Mouse (Mus musculus) ZHBTc4 (cell line): ENCODE data around the gene Ap1b1.

Experiments used
- DNase-seq: peaks from one replicate; pipeline ENCODE4 v3.0.0-alpha.2; 2011; ENCODE audit warnings: low read depth, low spot score

Gene Ap1b1

DNA sequence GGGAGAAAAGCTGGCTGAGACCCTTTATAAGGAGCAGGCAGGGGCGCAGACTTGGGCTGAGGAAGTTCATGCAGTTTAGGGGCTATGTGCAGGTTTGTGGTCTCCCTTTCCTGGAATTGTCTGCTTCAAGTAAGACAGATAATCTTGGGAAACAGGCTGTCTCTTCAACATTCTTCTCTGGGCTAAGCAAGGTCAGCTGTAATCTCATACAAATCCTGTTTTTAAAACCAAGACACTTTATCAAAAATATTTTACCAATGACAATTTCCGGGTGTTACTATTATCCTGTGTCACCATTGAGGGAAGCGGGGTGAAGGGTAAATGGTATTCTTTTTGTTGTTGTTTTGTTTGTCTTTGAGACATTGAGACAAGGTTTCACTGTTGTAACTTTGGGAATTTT, 1.8 kb upstream of the Ap1b1 start:
- no peak for DNase-seq

DNA sequence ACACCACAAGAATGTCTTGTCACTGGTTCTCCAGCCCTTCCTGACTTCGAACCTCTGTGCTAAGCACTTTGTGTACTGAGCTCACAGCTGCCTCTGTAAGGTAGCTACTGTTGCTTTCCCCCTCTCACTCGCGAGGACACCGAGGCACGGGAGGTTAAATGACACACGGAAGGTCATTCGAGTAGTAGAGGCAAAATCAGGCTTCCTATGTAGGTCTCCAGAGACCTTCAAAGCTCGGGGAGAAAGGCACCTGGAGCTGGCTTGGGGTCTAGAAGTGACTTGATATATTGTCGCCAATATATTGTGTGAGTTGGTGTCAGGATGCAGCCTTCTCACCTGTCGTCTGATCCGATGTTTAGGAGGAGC, 846 bp downstream of the Ap1b1 start:
- no peak for DNase-seq

DNA sequence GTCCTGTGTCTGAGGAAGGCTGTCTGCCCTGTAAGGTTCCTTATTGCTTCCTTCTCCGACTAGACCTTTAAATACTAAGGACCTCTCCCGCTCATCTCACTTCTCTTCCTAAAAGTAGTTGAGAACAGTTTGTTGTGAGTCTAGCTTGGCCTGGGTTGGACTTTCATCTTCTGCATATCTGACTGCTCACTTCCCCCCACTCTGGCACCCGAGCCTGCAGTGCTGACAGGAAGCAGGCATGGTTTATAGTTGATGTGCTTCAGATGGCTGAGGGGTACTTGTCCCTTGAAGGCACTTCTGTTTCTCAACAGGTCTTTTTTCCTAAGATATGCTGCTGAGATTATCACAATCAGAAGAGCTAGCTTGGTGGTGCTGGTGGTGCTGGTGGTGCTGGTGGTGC, 2.6 kb downstream of the Ap1b1 start:
- no peak for DNase-seq

DNA sequence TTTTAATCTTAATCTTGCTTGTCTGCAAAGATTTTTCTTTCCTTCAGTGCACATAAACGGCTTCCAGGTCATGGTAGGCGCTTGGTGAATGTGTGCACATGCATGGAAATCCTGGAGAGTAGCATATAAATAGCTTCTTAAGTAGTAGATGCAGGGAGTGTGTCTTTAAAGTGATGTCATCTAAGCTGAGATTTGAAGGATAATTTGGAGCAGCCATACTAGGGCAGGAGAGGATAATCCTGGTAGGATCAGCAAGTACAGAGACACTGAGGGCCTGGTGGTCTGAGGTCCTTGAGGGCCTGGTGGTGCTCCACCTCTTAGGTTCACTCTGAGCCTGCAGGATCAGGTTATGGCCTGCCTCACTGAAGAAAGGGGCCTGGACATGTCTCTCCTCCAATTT, 5.8 kb downstream of the Ap1b1 start:
- no peak for DNase-seq

DNA sequence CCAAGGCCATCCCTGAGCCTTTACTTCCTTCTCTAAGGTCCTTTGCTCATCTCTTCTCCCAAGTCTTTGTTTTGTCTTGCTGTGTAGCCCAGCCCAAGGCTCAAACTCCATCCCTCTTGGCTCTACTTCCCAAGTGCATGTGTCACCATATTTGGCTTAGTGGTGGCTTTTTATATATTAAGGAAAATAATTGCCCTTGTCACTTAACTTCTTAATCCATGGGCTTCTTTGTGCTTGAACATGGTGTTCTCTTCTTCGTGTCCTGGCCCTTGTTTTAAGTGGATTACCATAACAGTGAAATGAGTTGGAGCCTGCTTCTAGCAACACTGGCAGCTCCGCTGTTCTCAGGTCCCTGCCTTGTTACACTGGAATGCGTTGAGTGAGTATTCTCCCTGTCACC, 9.1 kb downstream of the Ap1b1 start:
- no peak for DNase-seq

DNA sequence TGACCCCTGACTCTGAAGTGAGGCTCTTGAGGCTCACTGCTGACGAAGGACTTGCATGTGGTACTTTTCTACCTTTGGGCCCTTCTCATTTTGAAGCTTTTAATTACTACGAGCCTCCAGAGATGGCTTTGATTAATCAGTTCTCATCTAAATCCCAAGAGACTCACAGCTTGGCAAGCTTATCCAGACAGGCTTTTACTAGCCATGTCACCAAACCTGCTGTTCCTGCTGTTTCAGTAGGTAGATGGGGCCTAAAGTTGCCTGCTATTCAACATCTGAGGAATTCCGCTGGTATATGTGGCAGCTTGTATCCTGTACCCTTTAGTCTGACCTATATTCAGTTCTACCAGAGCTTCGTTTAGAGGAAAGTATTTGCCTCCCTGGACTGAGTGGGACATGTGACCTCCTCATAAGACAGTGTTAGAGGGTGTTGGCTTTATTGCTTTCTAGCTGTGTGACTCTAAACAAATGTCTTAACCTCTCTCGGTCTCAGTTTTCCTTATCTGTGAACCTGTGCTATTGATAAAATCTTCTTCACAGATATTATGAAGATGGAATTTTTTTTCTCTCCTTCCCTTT, 10.1 kb downstream of the Ap1b1 start:
- DNase-seq = no peak

DNA sequence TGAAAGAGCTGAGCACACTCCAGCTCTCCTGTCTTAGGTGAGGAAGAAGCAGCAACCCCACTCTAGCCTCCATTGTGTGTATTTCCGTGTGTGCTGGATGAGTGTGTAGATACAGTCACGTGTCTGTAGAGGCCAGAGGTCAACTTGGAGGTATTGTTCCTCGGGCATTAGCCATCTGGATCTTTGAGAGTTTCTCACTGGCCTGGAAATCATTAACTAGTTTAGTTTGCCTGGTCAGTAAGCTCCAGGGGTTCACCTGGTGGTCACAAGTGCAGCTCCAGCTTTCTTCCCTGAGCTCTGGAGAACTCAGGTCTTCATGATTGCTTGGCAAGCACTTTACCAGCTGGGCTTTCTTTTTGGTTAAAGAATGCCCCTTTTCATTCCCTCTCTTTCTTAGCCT, 11.7 kb downstream of the Ap1b1 start:
- DNase-seq = no peak

DNA sequence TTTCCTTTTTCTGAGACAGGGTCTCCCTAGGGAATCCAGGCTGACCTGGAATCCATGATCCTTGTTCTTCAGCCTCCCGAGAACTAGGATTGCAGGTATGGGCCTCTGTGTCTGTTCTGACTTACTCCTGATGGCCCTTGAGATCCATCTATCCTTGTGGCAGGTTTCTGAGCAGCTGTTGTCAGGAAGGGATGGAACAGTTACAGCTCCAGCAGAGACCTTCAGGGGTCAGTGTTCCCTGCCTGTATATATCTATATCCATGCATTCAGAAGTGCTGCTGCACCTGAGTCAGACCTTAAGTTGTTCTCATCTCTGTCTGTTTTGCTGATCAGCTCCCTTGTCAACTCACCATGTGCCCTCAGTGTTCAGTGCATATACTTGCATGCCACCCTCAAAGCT, 12.1 kb downstream of the Ap1b1 start:
- no peak for DNase-seq

DNA sequence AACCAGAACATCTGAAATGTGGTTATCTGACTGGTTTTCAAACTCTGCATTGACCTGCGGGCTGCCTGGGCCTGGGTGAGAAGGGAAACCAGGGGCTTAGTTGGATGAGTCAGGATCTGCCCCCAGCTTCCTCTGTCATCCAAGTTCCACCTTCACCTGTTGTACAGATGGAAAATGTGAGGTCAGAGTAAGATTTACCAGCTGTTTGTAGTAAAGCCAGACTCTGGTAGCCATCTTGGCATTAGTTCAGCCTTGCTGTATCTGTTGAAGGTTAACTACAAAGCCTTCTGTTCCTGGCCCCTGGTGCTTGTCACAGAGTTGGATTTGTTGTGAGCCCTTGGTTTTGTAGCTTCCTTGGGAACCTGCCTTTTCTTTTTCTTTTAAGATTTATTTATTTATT, 13.6 kb downstream of the Ap1b1 start:
- no peak for DNase-seq

DNA sequence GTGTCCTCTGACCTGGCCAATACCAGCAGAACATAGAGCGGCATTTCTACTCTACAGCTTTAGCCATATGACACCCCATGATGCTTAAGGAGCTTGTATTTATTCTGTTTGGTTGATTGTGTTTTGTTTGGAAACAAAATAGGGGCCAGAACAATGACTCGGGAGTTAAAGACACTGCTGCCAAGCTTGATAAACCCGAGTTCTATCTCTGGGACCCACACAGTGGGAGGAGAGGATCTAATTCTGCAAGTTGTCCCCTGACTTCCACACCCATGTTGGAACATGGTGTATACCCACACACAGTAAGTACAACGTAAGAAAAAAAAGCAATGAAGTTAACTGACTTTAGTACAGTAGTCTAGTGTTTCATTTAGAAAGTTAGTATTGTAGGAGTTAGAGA, 16.2 kb downstream of the Ap1b1 start:
- no peak for DNase-seq

DNA sequence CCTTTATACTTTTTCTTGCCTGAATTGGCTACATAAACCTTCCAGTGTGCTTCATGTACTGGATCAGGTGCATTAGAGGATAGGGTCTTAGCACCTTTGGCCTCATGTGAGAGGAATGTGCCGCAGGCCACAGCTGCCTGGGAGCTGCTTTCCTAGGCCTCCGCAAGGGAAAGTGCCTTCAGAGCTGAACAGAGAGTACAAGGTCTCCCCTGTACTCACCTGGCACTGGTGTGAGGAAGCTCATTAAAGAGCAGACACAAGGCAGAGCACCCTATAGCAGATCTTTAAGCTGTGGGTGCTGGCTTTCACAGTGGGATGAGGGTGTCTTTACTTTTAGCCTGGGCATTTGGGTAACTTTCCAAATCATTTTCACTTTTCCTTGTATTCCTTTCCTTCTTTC, 18.9 kb downstream of the Ap1b1 start:
- DNase-seq = no peak

DNA sequence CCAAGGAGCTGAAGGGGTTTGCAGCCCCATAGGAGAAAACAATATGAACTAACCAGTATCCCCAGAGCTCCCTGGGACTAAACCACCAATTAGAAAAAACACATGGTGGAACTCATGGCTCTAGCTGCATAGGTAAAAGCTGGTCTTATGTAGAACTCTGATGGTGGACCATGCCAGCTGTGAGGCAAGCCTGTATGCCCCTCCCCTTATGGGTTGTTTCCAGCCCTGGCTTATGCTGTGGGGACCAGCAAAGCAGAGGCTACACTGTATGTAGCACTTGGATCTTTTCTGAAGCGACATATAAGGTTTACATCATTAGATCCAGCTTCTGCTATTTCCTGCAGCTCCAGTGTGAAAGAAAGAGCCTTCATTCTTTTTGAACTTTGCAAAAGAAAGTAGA, 20.6 kb downstream of the Ap1b1 start:
- DNase-seq = no peak

DNA sequence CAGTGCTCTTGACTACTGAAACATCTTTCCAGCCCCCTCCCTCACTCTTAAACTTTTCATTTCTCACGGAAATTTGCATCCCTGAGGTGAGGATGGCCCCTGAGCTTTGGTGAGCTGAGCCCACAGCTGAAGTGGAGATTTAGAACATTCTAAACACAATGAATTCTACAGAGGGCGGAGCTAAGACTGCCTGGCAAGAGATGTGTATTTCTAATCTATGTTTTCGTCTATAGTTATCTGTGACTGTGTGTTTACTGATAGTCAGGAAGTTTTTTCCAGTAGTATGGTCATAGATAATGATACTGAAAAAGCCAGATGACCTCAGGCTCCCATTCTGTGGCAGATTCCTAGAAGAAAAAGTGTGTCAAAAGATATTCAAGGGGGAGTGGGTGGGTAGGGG, 22.2 kb downstream of the Ap1b1 start:
- no peak for DNase-seq

DNA sequence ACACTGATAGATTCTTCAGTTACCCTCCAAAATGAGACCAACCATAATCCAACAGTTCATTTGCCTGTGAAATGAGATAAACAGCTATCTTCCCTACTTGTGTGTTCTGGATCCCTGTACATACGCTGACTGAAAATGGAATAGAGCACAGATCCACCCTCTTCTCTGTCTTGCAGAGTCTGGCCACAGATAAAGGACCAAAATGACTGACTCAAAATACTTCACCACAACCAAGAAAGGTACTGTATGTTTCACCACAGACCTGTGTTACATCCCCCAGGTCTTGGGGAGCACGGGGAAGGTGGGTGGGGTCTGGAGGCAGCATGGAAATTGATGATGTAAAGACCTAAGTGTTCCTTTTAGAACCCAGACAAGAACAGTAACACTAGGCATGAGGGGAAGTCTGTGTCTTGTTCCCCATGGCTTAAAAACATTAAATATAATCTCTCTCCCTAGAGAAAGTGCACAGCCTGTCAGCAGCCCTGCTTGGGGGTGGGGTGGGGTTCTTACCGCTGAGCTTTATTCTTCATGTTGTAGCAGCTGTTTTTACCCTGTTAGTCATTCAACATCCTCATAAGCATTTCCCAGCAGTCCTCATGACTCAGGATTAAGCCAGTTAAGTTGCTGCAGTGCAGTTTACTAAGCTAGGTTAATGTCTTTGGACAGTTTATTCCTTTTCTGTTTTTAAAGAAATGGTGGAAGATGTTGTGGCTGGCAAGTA, 22.9 kb downstream of the Ap1b1 start:
- no peak for DNase-seq

DNA sequence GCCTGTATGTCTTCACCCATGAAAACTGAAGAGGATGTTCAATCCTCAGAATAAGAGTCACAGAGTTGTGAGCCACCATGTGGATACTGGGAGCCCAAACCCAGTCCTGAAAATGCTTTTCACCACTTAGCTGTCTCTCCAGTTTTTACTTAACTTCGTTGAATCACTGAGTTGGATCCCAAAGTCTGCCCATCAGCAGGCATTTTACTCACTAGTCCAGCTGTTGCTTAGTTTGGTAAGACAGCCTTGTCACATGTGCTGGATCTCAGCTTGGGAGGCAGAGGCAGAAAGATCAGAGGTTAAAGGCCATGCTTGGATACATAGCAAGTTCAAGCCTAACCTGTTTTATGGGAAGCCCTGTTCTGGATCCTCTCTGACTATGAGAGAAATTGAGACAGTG, 23.6 kb downstream of the Ap1b1 start:
- DNase-seq = no peak

DNA sequence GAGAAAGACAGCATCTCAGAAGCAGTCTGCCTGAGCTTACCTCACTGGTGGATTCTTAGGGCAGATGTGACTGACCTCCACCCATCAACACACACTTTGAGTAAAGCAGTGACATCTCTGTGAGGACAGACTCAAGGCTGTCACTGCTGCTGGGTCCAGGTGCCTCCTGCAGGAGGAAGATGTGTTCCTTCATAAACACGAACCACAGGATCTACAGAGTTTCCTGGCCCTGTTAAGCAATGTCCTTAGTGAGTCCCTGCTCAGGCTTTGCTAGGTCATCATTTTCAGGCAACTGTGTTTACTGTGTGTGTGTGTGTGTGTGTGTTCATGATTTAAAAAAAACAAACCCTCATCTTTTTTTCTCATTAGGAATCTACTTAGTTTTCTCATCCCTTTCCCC, 24.9 kb downstream of the Ap1b1 start:
- no peak for DNase-seq

DNA sequence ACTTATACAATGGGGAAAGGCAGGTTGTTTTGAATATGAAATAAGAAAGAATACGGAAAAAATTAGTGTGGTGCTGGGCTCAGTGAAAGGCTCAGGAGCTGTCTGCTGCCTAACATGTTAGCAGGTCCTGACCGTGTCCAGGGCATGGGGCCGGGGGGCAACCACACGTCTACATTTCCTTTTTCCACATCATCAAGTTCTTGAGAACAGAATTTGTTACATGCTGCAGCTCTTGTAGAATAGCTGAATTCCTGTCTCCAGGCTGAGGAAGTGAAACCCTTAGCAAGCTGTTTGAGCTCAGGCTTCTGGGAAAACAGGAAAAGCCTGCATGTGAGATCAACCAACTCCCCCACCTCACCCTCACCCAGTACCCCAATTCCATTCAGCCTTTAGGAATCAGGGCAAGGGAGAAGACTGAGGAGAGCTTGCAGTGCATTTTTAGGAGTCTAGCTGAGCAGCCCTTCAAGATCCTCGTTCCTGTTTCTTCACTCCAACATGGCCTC, 25.6 kb downstream of the Ap1b1 start:
- DNase-seq = no peak

DNA sequence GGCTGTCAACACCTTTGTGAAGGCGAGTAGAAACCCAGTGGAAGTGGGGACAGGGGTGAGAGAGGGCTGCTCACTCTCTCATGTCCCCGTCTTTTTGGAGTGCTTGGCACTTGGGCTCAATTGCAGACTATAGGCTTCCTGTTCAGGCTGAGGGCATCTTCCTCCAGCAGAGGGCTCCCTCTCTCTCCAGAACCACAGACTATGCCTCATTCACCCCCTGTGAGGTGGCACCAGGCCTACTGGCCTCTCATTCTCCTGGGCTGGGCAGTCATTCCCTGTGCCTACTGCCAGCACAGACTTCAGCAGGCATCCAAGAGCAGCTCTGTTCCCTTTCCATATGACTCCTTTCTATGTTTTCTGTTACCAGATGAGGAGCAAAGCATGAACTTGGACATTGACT, 29.1 kb downstream of the Ap1b1 start:
- DNase-seq = peak; percentile 18

DNA sequence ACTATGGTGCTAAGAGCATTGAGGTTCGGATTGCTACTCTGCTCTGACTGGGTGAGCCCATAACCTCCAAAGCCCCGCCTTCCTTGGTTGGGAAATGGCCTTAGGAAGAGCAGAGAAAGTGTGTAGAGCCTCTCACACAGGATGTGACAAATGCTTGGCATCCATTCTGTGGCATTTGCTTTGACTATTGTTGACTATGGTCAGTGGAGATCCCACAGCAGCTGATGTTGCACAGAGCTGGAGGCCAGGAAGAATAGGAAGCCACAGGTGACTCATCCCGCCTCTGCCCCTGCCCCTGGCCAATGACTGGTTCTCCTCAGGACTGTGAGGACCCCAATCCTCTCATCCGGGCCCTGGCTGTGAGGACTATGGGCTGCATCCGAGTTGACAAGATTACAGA, 29.7 kb downstream of the Ap1b1 start:
- DNase-seq = no peak

DNA sequence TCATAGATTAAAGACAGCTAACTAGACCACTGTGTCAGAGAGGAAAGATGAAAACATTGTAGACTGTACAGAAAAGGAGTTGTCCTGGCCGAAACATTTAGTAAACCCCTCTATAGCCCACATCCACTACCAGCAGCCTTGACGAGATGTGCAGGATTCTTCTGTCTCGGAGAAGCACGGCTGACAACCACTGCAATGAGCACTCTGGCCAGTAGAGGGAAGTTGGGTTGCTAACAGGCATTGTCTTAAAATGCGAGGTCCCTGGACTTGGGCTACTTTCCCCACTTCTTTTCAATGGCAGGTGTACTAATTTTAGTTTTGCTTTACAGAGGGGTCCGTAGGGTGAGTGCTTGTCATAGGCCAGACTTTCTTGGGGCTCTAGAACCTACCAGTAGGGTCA, 30.9 kb downstream of the Ap1b1 start:
- DNase-seq = peak; percentile 45

DNA sequence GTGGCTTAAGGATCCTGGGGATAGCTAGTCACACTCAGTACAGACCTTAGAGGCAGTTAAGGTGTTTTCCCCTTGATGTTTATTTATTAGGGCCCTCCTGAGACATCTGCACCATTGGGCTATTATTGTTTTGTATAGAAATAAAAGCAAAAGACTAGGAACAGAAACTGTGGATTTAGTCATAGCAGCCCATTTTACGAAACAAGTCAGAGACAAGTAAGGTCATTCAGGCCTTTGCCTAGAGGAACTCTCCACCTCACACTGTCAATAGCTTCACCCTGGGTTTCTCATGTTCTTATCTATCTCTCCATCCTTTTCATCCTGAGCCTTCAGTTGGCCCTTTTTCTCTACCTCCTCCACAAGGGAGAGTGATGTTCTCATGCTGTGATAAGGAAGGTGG, 38.5 kb downstream of the Ap1b1 start:
- no peak for DNase-seq

DNA sequence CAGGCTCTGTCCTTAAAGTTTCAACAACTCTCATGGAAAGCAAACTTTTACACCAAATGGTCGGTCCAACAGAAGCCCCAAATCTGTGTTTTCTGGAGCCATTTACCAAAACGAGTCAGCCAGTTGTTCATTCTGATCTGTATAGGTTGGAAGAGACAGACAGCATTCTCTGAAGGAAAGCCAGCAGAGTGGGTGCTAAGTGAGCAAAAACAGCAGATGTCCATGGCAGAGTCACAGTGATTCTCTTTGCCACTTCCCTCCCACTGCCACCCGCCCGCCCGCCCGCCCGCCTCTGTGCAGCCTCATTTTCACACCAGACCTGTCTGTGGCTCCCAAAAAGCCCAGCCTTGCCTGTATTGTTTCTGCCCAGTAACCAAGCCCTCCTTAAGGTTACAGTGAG, 41.6 kb downstream of the Ap1b1 start:
- no peak for DNase-seq

DNA sequence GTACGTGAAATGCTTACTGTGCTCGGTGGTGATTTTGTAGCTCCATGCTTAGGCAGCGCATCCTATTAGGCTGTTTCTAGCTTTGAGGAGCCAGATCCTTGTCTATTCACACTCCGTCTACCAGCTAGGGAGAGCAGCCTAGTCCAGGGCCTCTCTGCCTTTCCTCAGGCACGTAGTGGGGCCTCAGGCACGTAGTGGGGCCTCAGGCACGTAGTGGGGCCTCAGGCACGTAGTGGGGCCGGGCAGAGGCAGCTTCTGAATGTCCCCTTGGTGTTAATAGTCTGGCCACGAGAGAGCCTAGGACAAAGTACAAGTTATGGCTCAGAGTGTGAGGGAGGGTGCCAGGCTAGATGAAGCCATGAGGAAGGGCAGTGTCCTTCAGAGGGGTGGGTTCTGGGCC, 46.1 kb downstream of the Ap1b1 start:
- no peak for DNase-seq

DNA sequence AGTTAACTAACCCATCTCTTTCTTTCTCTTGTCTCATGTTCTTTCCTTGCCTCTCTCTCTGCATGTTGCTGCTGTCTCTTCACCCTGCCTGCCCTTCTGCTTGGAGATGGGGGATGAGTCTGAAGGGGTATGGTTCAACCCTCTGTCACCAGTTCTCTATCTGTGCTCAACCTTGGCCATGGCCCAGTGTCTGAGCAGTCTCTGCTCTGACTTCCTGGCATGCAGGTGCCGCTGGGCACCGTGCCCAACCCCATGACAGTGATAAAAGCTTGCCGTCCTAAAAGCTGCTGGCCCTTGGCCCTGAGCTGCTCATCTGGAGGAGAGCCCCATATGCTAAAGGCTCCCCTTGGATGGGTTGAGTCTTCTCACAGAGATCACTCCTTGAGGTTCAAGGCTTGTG, 46.5 kb downstream of the Ap1b1 start:
- DNase-seq = no peak
